Mouse (Mus musculus) urinary bladder, adult 18-20 months (tissue): ENCODE measurements at regions not wholly inside any gene's neighbourhood (a gene's known extent, or its start where the extent isn't known, plus 50 kb on each side); places are given as distances from the start of the nearest gene placed in this dataset.
A peak's percentile ranks its signal among the peaks of the same experiment; 100 is the strongest.

ENCODE experiments used
- DNase-seq, 2 experiments: peaks; one replicate each; pipeline ENCODE4 v3.0.0; 2022; ENCODE audit warnings: low spot score in 2 of 2, mixed read lengths in 2 of 2

GRCm38 (mm10) chr2:81848836-81849410, 204.1 kb upstream of the Zfp804a start:
- no peak for DNase-seq

GRCm38 (mm10) chr2:81849927-81850326, 203.1 kb upstream of the Zfp804a start:
- DNase-seq = no peak

DNA sequence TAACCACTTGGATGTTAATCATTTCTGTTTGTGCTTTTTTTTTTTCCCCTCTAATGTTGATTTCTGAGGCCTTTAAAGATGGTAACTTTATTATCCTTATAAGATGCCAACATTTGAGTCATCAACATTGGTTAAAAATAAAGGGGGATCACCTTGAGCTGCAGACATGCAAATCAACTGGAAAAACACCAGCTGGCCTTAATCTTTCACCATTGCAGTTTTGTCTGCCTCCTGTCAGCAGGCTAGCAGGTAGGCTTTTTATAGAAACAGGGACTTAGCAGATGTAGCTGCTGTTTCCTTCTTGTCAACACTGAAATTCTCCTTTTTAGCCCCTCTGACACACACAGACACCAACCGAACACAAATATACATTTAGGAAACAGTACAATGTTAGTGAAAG, 167.6 kb upstream of the Zfp804a start:
- DNase-seq = no peak

DNA sequence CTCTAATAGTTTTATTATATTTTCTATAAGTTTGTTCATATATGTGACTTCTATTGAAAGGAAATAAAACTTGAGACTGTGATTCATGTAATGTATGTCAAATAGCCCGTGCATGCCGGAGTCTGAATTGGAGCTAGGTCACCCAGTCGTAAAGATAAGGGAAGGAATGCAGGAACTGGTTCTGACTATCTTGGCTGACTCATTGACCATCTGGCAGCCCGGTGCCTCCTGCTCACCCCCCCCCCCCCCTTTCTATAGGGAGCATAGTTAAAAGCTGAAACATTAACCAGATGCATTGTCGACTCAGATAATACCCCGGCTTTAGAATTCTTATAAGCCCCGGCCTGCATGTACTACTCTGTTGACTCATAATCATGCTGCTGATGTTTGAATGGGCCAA, 160.5 kb upstream of the Zfp804a start:
- peak in 1 of 2 experiments; percentile 8 for DNase-seq

- no peak for DNase-seq
Observed at GRCm38 (mm10) chr2:81939360-81939759, 113.7 kb upstream of the Zfp804a start.
